Mouse (Mus musculus): ENCODE data around the gene Kif1c. TPM values are rescaled to one million over a fixed set of nuclear protein-coding genes. Genes with fewer than 3 reads are reported as not detected.

The Kif1c gene
- polyA plus RNA-seq, 1 experiment from 2014 or later: 3.0 TPM

DNA sequence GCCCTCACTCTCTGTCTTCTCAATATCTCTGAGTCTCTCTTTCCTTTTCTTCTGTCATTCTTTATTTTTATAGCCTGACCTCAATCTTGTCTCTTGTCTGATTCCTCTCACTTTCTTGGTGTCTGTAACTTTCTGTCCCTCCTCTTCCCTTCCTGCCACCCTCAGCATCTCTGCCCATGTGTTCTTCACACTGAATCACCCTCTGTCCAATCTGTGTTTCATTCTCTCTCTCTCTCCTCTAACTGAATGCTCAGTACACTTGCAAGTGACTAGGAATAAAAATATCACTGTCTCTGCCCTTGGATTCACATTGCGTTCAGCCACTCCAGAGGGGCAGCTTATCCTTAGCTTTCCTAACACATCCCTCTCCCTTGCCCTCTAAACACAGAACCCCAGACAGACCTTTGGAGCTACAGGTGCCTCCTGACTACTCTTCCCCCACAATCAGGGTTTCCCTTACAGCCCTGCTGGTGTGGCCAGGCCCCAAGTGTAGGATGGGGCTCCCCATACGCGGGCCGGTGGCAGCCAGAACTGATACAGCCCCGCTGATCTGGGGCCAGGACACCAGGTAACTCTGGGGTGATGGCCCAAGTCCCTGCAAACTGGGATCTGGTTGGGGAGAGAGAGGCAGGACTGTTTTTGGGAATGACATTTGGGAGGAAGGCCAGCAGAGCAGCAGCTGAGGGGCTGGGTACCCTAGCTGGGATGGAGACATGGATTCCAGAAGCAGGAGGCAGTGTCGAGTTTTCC is 1.8 kb downstream of the Kif1c start:
- Histone ChIP-seq H3K9ac (peak overlapping the region; percentile 21), H3K36me3 (peaks cover 39% of the 10 kb centered on the region), H3K4me2 (replicated peaks) (peak overlapping the region; percentile 87), H3K27ac (no peak overlapping the region), H3K4me3 (peak overlapping the region; percentile 89; the same call in 1 of the 2 replicates), H3K27me3 (no peaks in the 10 kb centered on the region), H3K9me3 (no peaks in the 10 kb centered on the region), H3K4me1 (peaks cover 24% of the 10 kb centered on the region)
- no peak for ATAC-seq (ENCODE audit: insufficient number of reproducible peaks, insufficient read depth, low FRiP score, low TSS enrichment)
- 84% methylated on average over 6 of the region's 6 CpGs for WGBS

DNA sequence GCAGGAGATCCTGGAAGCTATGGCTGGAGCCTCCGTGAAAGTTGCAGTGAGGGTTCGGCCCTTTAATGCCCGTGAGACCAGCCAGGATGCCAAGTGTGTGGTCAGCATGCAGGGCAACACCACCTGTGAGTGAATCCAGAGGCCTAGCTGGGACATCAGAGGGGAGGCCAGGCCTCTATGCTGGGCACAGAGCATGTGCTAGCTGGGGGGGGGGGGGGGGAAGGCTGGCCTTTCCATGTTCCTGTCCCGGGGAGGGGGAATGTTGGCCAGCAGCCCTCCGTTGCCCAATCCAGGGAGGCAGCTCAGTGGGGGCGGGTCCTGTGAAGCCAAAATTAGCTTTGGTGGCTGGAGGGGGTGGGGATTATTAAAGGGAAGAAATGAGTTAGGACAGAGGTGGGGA is 2.4 kb downstream of the Kif1c start:
- no peak overlapping the region for H3K9ac ChIP-seq

DNA sequence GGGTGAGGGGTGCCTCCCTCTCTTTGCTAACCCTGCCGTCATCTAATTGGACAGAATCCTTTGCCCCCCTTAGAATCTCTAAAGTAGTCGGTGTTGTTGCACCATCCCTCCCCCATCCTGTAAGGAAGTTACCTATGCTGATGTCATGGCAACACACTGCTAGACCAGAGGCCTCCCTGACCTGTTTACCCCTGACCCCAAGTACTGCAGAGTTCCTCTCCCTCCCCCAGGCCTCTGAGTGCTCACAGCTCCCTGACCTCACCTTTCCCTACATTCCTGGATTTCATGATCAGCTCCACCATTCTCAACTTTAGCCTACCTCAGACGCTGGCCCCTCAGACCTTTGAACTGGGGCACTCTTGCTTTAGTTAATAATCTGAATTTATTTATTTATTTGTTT is 5.8 kb downstream of the Kif1c start:
- H3K9me3 ChIP-seq: no peaks in the 10 kb centered on the region
- no peak overlapping the region for H3K4me2 ChIP-seq (replicated peaks)
- no peak overlapping the region for H3K4me3 ChIP-seq
- 77% methylated on average over 3 of the region's 3 CpGs for WGBS
- no peak overlapping the region for H3K27ac ChIP-seq
- no peak for ATAC-seq (ENCODE audit: insufficient number of reproducible peaks, insufficient read depth, low FRiP score, low TSS enrichment)
- H3K4me1 ChIP-seq: peaks cover 17% of the 10 kb centered on the region
- no peak overlapping the region for H3K9ac ChIP-seq
- no peaks in the 10 kb centered on the region for H3K27me3 ChIP-seq
- H3K36me3 ChIP-seq: peaks cover 74% of the 10 kb centered on the region

More for the DNA sequence above, 2.4 kb downstream of the Kif1c start:
- Histone ChIP-seq H3K36me3 (peaks cover 45% of the 10 kb centered on the region), H3K27ac (no peak overlapping the region), H3K9me3 (no peaks in the 10 kb centered on the region), H3K4me1 (peaks cover 24% of the 10 kb centered on the region), H3K4me2 (replicated peaks) (no peak overlapping the region; the same call in 1 of the 2 replicates), H3K4me3 (no peak overlapping the region), H3K27me3 (no peaks in the 10 kb centered on the region)
- ATAC-seq (ENCODE audit: insufficient number of reproducible peaks, insufficient read depth, low FRiP score, low TSS enrichment): no peak
- 71% methylated on average over 6 of the region's 6 CpGs for WGBS

DNA sequence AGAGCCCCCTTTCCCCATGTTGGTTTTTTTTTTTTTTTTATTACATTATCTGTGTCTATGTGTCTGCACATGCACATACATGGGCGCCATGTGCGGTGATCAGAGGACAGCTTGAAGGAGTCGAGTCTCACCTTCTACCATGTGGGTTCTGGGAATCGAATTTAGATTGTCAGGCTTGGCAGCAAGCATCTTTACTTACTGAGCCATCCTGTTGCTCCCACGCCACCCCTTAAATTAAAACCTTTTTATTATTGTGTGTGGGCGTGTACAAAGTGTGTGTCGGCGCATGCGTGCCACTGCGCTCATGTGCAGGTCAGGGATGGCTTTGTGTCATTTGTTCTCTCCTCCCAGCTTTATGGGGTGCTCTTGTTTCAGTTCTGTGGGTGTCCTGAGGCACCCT is 10.7 kb downstream of the Kif1c start:
- no peak overlapping the region for H3K4me3 ChIP-seq
- no peak overlapping the region for H3K4me2 ChIP-seq (replicated peaks)
- H3K4me1 ChIP-seq: no peaks in the 10 kb centered on the region
- no peak overlapping the region for H3K9ac ChIP-seq
- peaks cover 71% of the 10 kb centered on the region for H3K36me3 ChIP-seq
- no peaks in the 10 kb centered on the region for H3K9me3 ChIP-seq
- no peaks in the 10 kb centered on the region for H3K27me3 ChIP-seq
- no peak overlapping the region for H3K27ac ChIP-seq
- ATAC-seq (ENCODE audit: insufficient number of reproducible peaks, insufficient read depth, low FRiP score, low TSS enrichment): no peak
- 94% methylated on average over 10 of the region's 10 CpGs for WGBS

DNA sequence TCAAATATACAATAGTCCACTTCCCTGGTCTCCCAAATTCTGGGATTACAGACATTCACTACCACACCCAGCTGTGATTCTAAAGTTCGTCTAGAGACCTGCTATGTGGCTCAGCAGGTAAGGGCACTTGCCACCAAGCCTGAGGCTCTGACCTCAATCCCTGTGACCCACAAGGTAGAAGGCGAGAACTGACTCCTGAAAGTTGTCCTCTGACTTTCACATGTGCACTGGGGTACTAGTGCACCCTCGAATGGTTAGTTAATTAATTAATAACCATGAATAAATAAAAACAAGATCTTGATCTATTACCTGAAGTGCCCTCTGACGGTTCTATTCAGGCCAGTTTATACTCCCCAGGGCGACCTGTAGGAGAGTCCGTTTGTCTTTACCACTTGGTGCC is 12.9 kb downstream of the Kif1c start:
- Histone ChIP-seq H3K4me1 (no peaks in the 10 kb centered on the region), H3K4me2 (replicated peaks) (no peak overlapping the region), H3K9me3 (no peaks in the 10 kb centered on the region), H3K4me3 (no peak overlapping the region), H3K27me3 (no peaks in the 10 kb centered on the region), H3K27ac (no peak overlapping the region), H3K9ac (no peak overlapping the region), H3K36me3 (peaks cover 71% of the 10 kb centered on the region)
- 88% methylated on average over 6 of the region's 6 CpGs for WGBS
- ATAC-seq (ENCODE audit: insufficient number of reproducible peaks, insufficient read depth, low FRiP score, low TSS enrichment): no peak

DNA sequence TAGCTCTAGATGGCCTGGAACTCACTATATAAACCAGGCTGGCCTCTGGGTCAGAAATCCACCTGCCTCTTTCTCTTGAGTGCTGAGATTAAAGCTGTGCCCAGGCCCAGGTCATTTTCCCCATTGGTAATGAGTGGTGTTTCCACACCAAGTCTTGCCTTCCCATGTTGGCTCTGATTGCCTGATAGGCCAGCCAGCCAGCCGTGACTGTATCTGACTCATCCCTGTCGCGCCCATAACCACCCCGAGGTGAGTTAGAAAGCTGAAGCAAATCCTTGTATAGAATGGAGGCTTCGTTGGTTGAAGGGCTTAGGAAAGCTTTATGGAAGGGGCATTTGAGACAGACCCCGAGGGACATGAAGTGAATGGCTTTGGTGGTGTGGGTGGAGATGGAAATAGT is 15.5 kb downstream of the Kif1c start:
- Histone ChIP-seq H3K36me3 (peaks cover 74% of the 10 kb centered on the region), H3K4me3 (no peak overlapping the region), H3K9me3 (no peaks in the 10 kb centered on the region), H3K4me2 (replicated peaks) (no peak overlapping the region), H3K27ac (no peak overlapping the region), H3K27me3 (no peaks in the 10 kb centered on the region), H3K4me1 (no peaks in the 10 kb centered on the region), H3K9ac (no peak overlapping the region)
- WGBS: 84% methylated on average over 6 of the region's 6 CpGs
- no peak for ATAC-seq (ENCODE audit: insufficient number of reproducible peaks, insufficient read depth, low FRiP score, low TSS enrichment)

DNA sequence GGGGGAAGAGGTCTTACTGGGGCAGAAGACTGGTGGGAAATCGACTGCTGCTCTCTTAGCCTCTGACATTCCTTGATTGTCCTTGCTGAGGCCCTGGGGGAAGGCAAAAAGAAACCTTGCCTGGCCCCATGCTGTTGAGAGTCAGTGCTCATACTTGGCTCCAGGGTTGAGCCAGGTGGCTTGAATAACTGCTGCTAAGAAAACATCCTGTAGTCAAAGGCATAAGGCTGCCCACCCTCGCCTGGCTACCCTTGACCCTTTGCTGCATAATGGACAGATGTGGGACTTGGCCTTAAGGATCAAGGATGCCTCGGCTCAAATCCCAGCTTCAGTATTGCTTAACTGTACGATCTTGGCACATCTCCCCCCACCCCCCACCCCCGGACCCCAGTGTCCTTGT is 18.1 kb downstream of the Kif1c start:
- Histone ChIP-seq H3K4me2 (replicated peaks) (no peak overlapping the region), H3K9ac (no peak overlapping the region), H3K4me3 (no peak overlapping the region), H3K9me3 (no peaks in the 10 kb centered on the region), H3K4me1 (no peaks in the 10 kb centered on the region), H3K27ac (no peak overlapping the region), H3K36me3 (peaks cover 79% of the 10 kb centered on the region), H3K27me3 (no peaks in the 10 kb centered on the region)
- 61% methylated on average over 5 of the region's 5 CpGs for WGBS
- ATAC-seq (ENCODE audit: insufficient number of reproducible peaks, insufficient read depth, low FRiP score, low TSS enrichment): no peak

DNA sequence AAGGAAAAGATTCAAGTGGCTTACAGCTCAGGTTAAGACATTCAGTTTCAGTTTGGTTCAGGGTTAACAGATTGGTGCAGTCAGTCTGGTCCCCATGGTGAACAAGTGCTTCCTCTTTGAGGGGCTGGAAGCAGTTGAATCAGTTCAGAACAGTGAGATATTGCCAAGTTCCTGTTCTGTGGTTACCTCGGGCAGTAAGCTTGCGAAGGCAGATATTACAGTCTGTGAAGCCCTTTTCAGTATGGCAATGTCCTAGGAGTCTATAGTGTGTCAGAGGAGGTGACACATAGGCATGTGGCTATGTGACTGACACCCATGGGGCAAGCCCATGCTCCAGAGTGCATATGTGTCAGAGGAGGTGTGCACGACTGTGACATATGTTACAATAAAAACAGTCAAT is 20.2 kb downstream of the Kif1c start:
- no peaks in the 10 kb centered on the region for H3K9me3 ChIP-seq
- H3K4me1 ChIP-seq: no peaks in the 10 kb centered on the region
- H3K4me2 ChIP-seq (replicated peaks): no peak overlapping the region
- H3K4me3 ChIP-seq: no peak overlapping the region
- H3K9ac ChIP-seq: no peak overlapping the region
- no peak overlapping the region for H3K27ac ChIP-seq
- ATAC-seq (ENCODE audit: insufficient number of reproducible peaks, insufficient read depth, low FRiP score, low TSS enrichment): no peak
- H3K36me3 ChIP-seq: peaks cover 97% of the 10 kb centered on the region
- no peaks in the 10 kb centered on the region for H3K27me3 ChIP-seq
- WGBS: 91% methylated on average over 3 of the region's 3 CpGs

DNA sequence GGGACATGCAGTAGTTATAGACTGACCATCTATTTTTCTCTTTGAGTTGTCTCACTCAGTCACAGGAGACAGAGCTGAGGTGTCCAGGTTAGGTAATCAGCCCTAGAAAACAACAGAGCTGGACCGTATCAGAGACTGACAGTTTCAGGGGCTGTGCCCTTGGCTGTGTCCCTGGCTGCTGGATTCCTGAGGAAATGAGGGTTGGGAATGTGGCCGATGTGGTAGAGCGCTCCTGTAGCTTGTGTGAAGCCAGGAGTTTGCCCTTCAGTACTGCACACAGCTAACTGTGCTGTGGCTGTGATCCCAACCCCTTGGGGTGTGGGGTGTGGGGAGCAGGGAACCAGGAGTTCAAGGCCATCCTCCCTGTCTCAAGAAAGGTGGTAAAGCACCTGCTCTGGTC is 20.7 kb downstream of the Kif1c start:
- WGBS: 94% methylated on average over 3 of the region's 3 CpGs
- H3K36me3 ChIP-seq: peaks cover 99% of the 10 kb centered on the region

DNA sequence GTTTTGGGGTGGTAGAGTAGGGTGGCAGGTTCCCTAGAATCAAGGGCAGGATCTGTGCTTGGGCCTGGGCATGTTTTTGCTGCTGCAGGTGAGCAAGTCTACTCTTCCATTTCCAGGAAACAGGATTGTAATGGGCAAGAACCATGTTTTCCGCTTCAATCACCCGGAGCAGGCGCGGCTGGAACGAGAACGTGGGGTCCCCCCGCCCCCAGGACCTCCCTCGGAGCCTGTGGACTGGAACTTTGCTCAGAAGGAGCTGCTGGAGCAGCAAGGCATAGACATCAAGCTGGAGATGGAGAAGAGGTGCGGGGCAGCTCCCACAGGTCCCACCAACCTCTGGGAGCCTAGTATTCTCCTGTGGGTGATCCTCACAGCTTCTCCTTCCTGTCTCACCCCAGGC is 24.4 kb downstream of the Kif1c start:
- Histone ChIP-seq H3K4me1 (no peaks in the 10 kb centered on the region), H3K9ac (no peak overlapping the region), H3K4me3 (no peak overlapping the region), H3K4me2 (replicated peaks) (no peak overlapping the region), H3K9me3 (no peaks in the 10 kb centered on the region), H3K27me3 (no peaks in the 10 kb centered on the region), H3K36me3 (peaks cover 95% of the 10 kb centered on the region), H3K27ac (no peak overlapping the region)
- no peak for ATAC-seq (ENCODE audit: insufficient number of reproducible peaks, insufficient read depth, low FRiP score, low TSS enrichment)
- WGBS: 96% methylated on average over 9 of the region's 9 CpGs

More for the DNA sequence above, 20.7 kb downstream of the Kif1c start:
- Histone ChIP-seq H3K4me1 (no peaks in the 10 kb centered on the region), H3K9ac (no peak overlapping the region), H3K27ac (no peak overlapping the region), H3K27me3 (no peaks in the 10 kb centered on the region), H3K9me3 (no peaks in the 10 kb centered on the region), H3K4me2 (replicated peaks) (no peak overlapping the region), H3K4me3 (no peak overlapping the region)
- ATAC-seq (ENCODE audit: insufficient number of reproducible peaks, insufficient read depth, low FRiP score, low TSS enrichment): no peak

DNA sequence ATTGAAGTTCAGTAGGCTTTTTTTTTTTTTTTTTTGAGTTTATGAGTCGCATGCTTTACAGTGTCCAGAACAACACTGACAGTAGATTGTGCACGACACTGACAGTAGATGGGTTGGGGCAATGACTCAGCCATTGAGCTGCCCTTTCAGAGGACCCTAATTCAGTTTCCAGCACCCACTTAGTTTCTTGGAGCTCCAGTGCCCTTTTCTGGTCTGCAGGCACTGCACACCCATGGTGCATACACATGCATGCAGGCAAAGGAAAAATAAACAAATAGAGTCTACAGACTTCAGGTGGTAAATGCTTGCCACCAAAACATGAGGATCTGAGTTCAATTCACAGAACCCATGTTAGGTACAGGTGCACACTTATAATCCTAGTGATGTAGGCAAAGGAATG is 26.2 kb downstream of the Kif1c start:
- H3K4me3 ChIP-seq: no peak overlapping the region
- H3K36me3 ChIP-seq: peaks cover 78% of the 10 kb centered on the region
- H3K9me3 ChIP-seq: no peaks in the 10 kb centered on the region
- H3K9ac ChIP-seq: no peak overlapping the region
- WGBS: 93% methylated on average over 2 of the region's 2 CpGs
- no peaks in the 10 kb centered on the region for H3K27me3 ChIP-seq
- no peak overlapping the region for H3K4me2 ChIP-seq (replicated peaks)
- no peaks in the 10 kb centered on the region for H3K4me1 ChIP-seq
- no peak for ATAC-seq (ENCODE audit: insufficient number of reproducible peaks, insufficient read depth, low FRiP score, low TSS enrichment)
- no peak overlapping the region for H3K27ac ChIP-seq

DNA sequence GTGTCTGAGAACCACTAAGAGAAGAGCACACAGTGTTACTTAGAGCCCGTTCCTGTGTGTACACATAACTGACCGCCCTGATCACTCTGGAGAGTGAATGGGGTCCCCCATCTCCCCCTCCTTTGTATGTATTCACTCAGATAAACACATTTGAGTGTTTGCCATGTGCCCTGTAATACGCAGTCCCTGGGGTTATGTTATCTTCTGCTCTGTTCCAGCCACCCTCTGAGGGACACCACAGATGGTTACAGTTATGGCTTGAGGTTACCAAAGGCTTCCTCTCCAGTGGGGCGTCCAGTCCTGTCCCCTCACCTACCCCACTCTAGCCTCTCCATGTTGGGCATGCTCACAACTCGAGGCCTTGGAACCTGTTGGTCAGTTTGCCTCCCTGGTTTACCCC is 27.0 kb downstream of the Kif1c start:
- WGBS: 83% methylated on average over 5 of the region's 5 CpGs
- no peak overlapping the region for H3K4me2 ChIP-seq (replicated peaks)
- H3K4me3 ChIP-seq: no peak overlapping the region
- no peaks in the 10 kb centered on the region for H3K9me3 ChIP-seq
- no peak overlapping the region for H3K9ac ChIP-seq
- no peaks in the 10 kb centered on the region for H3K4me1 ChIP-seq
- H3K36me3 ChIP-seq: peaks cover 71% of the 10 kb centered on the region
- no peaks in the 10 kb centered on the region for H3K27me3 ChIP-seq
- H3K27ac ChIP-seq: no peak overlapping the region
- no peak for ATAC-seq (ENCODE audit: insufficient number of reproducible peaks, insufficient read depth, low FRiP score, low TSS enrichment)
